Mouse (Mus musculus) kidney, adult 2 months (tissue): ENCODE data around the gene Zkscan1.

Experiments
- CTCF ChIP-seq: fragments of 200-500 bp; conservative IDR thresholded peaks from 2 replicates; pipeline ENCODE4 v1.5.1; 2011; ENCODE audit warnings: low read depth, mild to moderate bottlenecking, control low read depth, low read length, moderate library complexity, mixed read lengths; ENCODE audit not compliant: insufficient read depth, insufficient read length
- POLR2A ChIP-seq: fragments of 200-500 bp; IDR thresholded peaks from one replicate; pipeline ENCODE4 v1.6.1; 2011; ENCODE audit warnings: low read depth, low read length, control low read depth

DNA sequence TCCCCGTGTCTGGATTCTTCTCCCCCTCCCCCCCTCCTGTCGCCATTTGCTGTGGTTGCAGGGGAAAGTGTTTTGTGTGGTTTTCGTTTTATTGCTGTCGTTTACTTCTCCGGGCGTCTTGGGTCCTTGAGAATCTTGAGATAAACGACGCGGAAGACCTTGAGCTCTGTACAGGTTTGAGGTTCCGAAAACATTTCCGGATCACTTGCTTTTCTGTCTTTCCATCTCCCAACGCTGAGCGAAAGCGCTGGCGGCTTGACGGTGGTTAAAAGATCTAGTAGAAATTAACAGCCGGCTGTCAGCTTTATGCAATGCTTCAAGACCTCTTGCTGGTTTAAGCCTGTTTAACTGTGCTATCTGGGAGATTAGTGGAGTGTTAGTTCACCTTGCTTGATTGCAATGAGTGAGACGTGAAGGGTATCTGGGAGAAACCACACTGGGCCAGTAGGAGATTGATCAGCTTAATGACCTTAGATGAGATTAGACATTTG, 582 bp downstream of the Zkscan1 start:
- TF ChIP-seq POLR2A, result no peak
- TF ChIP-seq CTCF, result no peak
